Mouse (Mus musculus) limb, embryonic 10.5 days (tissue): ENCODE results near the gene Smarcc1. TPM values are rescaled to one million over a fixed set of nuclear protein-coding genes. Genes with fewer than 3 reads are reported as not detected.

ENCODE experiments used
- DNase-seq: peaks from one replicate; pipeline ENCODE4 v3.0.0-alpha.2; 2017; ENCODE audit warnings: low spot score
- H3K27ac ChIP-seq: fragments of 300-500 bp; sonication (generic); 2 replicates; pipeline ENCODE4 v1.5.1; 2016; ENCODE audit warnings: mild to moderate bottlenecking
- H3K27me3 ChIP-seq: fragments of 300-500 bp; sonication (generic); 2 replicates; pipeline ENCODE4 v1.6.1; 2016; ENCODE audit warnings: low read depth, mild to moderate bottlenecking; ENCODE audit not compliant: poor library complexity, severe bottlenecking
- H3K36me3 ChIP-seq: fragments of 300-500 bp; sonication (generic); 2 replicates; pipeline ENCODE4 v1.6.1; 2016; ENCODE audit warnings: mild to moderate bottlenecking, moderate library complexity
- H3K4me1 ChIP-seq: fragments of 300-500 bp; sonication (generic); 2 replicates; pipeline ENCODE4 v1.6.1; 2016
- H3K4me3 ChIP-seq: fragments of 300-500 bp; sonication (generic); 2 replicates; pipeline ENCODE4 v1.5.1; 2016; ENCODE audit warnings: mild to moderate bottlenecking, moderate library complexity
- H3K9me3 ChIP-seq: fragments of 300-500 bp; sonication (generic); replicated peaks from 2 replicates; pipeline ENCODE4 v1.6.1; 2016; ENCODE audit warnings: mild to moderate bottlenecking
- WGBS: fragments of 180-500 bp; shearing (Covaris S2); methylation state at CpG from one replicate; pipeline ENCODE4 v1.1.7; 2016; 5-methylcytosine and 5-hydroxymethylcytosine counted together
- microRNA-seq: library from miRNA; unstranded; fragments of <30 nt; microRNA quantifications from one replicate; pipeline ENCODE4, GENCODE M21; 2017
- polyA plus RNA-seq: library from polyadenylated mRNA; unstranded; fragments of >200 nt; fragmentation: Nextera tagmentation; extraction: Ambion mirVana; gene quantifications from 2 replicates; pipeline ENCODE4 v1.2.1, GENCODE M21; 2016

Smarcc1 gene
- polyA plus RNA-seq, 1 experiment from 2014 or later: 227 TPM

GRCm38 (mm10) chr9:110277431-110277881 lies 159.9 kb downstream of the Smarcc1 start:
- Histone ChIP-seq H3K36me3 (no peaks in the 10 kb centered on the region), H3K27me3 (no peaks in the 10 kb centered on the region), H3K9me3 (no peaks in the 10 kb centered on the region), H3K27ac (no peak overlapping the region), H3K4me3 (no peak overlapping the region), H3K4me1 (no peaks in the 10 kb centered on the region; the same call in 1 of the 2 replicates)
- no peak for DNase-seq
- 63% methylated on average over 8 of the region's 8 CpGs for WGBS

- Histone ChIP-seq H3K27ac (no peak overlapping the region), H3K4me3 (no peak overlapping the region), H3K4me1 (no peaks in the 10 kb centered on the region), H3K9me3 (no peaks in the 10 kb centered on the region), H3K27me3 (no peaks in the 10 kb centered on the region), H3K36me3 (no peaks in the 10 kb centered on the region)
- WGBS: 96% methylated on average over 10 of the region's 10 CpGs
- no peak for DNase-seq
These were observed 166.7 kb downstream of the Smarcc1 start for GRCm38 (mm10) chr9:110284075-110284697.

DNA sequence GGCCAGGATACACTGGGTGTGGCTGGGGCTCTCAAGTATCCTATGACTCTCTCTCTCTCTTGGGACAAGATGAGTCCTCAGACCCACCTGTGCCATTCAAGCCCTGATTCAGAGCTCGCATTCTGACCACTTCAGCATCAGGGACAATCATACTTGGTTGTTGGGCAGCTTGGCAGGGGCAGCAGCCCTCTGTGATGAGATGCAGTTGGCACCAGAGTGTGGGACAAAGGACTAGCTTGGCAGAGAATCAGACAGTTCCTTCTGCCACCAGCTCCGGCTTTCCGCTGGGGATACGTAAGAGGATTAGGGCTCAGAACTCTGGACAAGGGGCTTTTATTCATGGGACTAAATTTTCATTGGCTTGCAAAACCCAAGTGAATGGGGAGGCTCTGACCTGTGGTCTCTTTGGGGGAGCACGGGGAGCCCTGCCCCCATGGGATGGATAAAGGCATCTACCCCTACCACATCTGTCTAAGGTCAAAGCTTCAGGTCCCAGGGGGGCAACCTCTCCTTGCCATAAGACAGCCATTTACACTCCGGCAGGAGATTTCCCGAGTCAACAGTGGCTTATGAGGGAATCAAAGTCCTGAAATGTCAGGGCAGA lies 169.9 kb downstream of the Smarcc1 start:
- Histone ChIP-seq H3K4me3 (no peak overlapping the region), H3K4me1 (no peaks in the 10 kb centered on the region), H3K27me3 (no peaks in the 10 kb centered on the region), H3K36me3 (no peaks in the 10 kb centered on the region), H3K9me3 (no peaks in the 10 kb centered on the region), H3K27ac (no peak overlapping the region)
- DNase-seq: no peak
- WGBS: 78% methylated on average over 7 of the region's 7 CpGs

Small RNA genes within 50 kb of the gene (microRNA-seq; reads per million reads assigned to microRNA genes)
- 659 reads per million, percentile 69 among the genes with 10 or more reads in this experiment for gene Mir6236

Other genes starting within 250 kb of the Smarcc1 start
- gene Cdc25a, start 242.1 kb upstream of the Smarcc1 start, polyA plus RNA-seq: 54.4 and 55.6 TPM in 2 replicates
- 37.3 and 43.9 TPM in 2 replicates for gene Map4, start 186.2 kb upstream of the Smarcc1 start, polyA plus RNA-seq
- 195 and 219 TPM in 2 replicates for gene Dhx30, start 122 bp downstream of the Smarcc1 start, polyA plus RNA-seq
- 0.11 and 0.13 TPM in 2 replicates for gene Cspg5, start 126.1 kb downstream of the Smarcc1 start, polyA plus RNA-seq
- 46.6 and 46.7 TPM in 2 replicates for gene Elp6, start 187.5 kb downstream of the Smarcc1 start, polyA plus RNA-seq
- 37.9 and 41.7 TPM in 2 replicates for gene Scap, start 215.6 kb downstream of the Smarcc1 start, polyA plus RNA-seq